Mouse (Mus musculus): Measurements from ENCODE around the gene Tmem217. TPM values are rescaled to one million over a fixed set of nuclear protein-coding genes. Genes with fewer than 3 reads are reported as not detected.

Tmem217 gene
- total RNA-seq (2023) = not detected

GRCm38 (mm10) chr17:29552162-29552732 is at the start of gene Tmem217:
Gene Tmem217, minus strand, starts transcription at chr17:29552385.

GRCm38 (mm10) chr17:29549543-29550428 is 2.4 kb downstream of the Tmem217 start, which contains the start of the genes Gm17657 and Tbc1d22b:
Gene Gm17657, minus strand, starts transcription at chr17:29549638.
Gene Tbc1d22b, plus strand, starts transcription at chr17:29549785.

GRCm38 (mm10) chr17:29490713-29491581 is 61.2 kb downstream of the Tmem217 start, which contains the start of gene Pim1:
Gene Pim1, plus strand, starts transcription at chr17:29490753.

Other genes with a start within 250 kb of the Tmem217 start
- 10 to 100 TPM; 53.3 to 59.4 TPM for gene Pi16, start 234.7 kb downstream of the Tmem217 start, total RNA-seq (2023)
- gene Mtch1, start 204.5 kb downstream of the Tmem217 start, total RNA-seq (2023) = 10 to 100 TPM; 92.5 to 99.1 TPM
- 100 to 1,000 TPM; 194 to 212 TPM for gene Fgd2, start 191.5 kb downstream of the Tmem217 start, total RNA-seq (2023)
- 1,000 to 10,000 TPM; 1,228 to 1,267 TPM for gene Pim1, start 61.6 kb downstream of the Tmem217 start, total RNA-seq (2023)
- not detected for gene Gm17657, start 2.7 kb downstream of the Tmem217 start, total RNA-seq (2023)
- 10 to 100 TPM; 14.0 to 16.3 TPM for gene Tbc1d22b, start 2.6 kb downstream of the Tmem217 start, total RNA-seq (2023)
- gene Rnf8, start 62.4 kb upstream of the Tmem217 start, total RNA-seq (2023) = 10 to 100 TPM; 39.4 to 44.2 TPM
- 1 to 10 TPM; 6.8 to 8.3 TPM for gene Gm28043, start 62.5 kb upstream of the Tmem217 start, total RNA-seq (2023)
- 10 to 100 TPM; 81.8 to 95.4 TPM for gene Cmtr1, start 108.2 kb upstream of the Tmem217 start, total RNA-seq (2023)
- gene Ccdc167, start 164.7 kb upstream of the Tmem217 start, total RNA-seq (2023) = 1 to 10 TPM; 7.6 to 9.2 TPM